Mouse (Mus musculus) bone marrow, adult 2 months (tissue): ENCODE measurements around the gene AI481877. TPM values are rescaled to one million over a fixed set of nuclear protein-coding genes. Genes with fewer than 3 reads are reported as not detected.

Experiments
- H3K27ac ChIP-seq: fragments of 200-500 bp; 2 replicates; pipeline ENCODE4 v1.5.1; 2012; ENCODE audit warnings: low read depth, mild to moderate bottlenecking, control low read depth, inconsistent platforms, low read length; ENCODE audit not compliant: control insufficient read depth, poor library complexity, insufficient read depth
- H3K4me1 ChIP-seq: fragments of 200-500 bp; 2 replicates; pipeline ENCODE4 v1.6.1; 2011; ENCODE audit warnings: low read length; ENCODE audit not compliant: control insufficient read depth, insufficient read depth
- H3K4me3 ChIP-seq: fragments of 200-500 bp; replicated peaks from 2 replicates; pipeline ENCODE3; 2011; ENCODE audit warnings: mild to moderate bottlenecking, low read depth, low read length, control low read depth; ENCODE audit not compliant: control insufficient read depth
- CTCF ChIP-seq: fragments of 200-500 bp; IDR thresholded peaks from 2 replicates; pipeline ENCODE4 v1.5.1; 2011; ENCODE audit warnings: low read length, control low read depth; ENCODE audit not compliant: control insufficient read depth, insufficient read depth
- POLR2A ChIP-seq: fragments of 200-500 bp; IDR thresholded peaks from 2 replicates; pipeline ENCODE4 v1.6.1; 2011; ENCODE audit warnings: low read depth, mild to moderate bottlenecking, control low read depth, low read length, borderline replicate concordance; ENCODE audit not compliant: control insufficient read depth
- WGBS: fragments of 180-500 bp; shearing (Covaris S2); methylation state at CpG from one replicate; pipeline ENCODE4 v1.1.7; 2018; 5-methylcytosine and 5-hydroxymethylcytosine counted together
- polyA plus RNA-seq: library from polyadenylated mRNA; stranded (reverse); fragments of >200 nt; gene quantifications from 2 replicates; pipeline ENCODE4 v1.2.4, GENCODE M21; 2011; ENCODE audit warnings: low replicate concordance; ENCODE audit not compliant: missing spikeins, insufficient read depth, insufficient read length

The AI481877 gene
- polyA plus RNA-seq, 1 experiment: not detected

GRCm38 (mm10) chr4:58997081-58997480 is 141.7 kb downstream of the AI481877 start:
- H3K4me1 ChIP-seq: no peaks in the 10 kb centered on the region
- no peak overlapping the region for H3K4me3 ChIP-seq
- no peak overlapping the region for H3K27ac ChIP-seq
- TF ChIP-seq CTCF (no peak), POLR2A (no peak)
- 80% methylated on average over 5 of the region's 5 CpGs for WGBS

GRCm38 (mm10) chr4:58995251-58995693 is 143.5 kb downstream of the AI481877 start:
- Histone ChIP-seq H3K4me3 (no peak overlapping the region), H3K4me1 (no peaks in the 10 kb centered on the region), H3K27ac (no peak overlapping the region)
- no peak for TF ChIP-seq CTCF
- no peak for TF ChIP-seq POLR2A
- WGBS: 78% methylated on average over 8 of the region's 8 CpGs

GRCm38 (mm10) chr4:58994762-58995161 is 144.0 kb downstream of the AI481877 start, which contains the start of gene Dnajc25:
Dnajc25 (plus strand) TSS chr4:58995062.
- TF ChIP-seq POLR2A: no peak
- no peak for TF ChIP-seq CTCF
- Histone ChIP-seq H3K4me1 (no peaks in the 10 kb centered on the region), H3K4me3 (no peak within 1 kb of the TSS), H3K27ac (no peak within 1 kb of the TSS)
- 83% methylated on average over 4 of the region's 4 CpGs for WGBS

Other genes with a start within 250 kb of the AI481877 start
- 18.1 and 33.4 TPM in 2 replicates for gene Ecpas, start 226.2 kb downstream of the AI481877 start, polyA plus RNA-seq
- gene Zkscan16, start 195.4 kb downstream of the AI481877 start, polyA plus RNA-seq: not detected in 2 replicates
- 5.9 and 12.4 TPM in 2 replicates for gene Ptgr1, start 151.9 kb downstream of the AI481877 start, polyA plus RNA-seq
- gene Dnajc25, start 143.9 kb downstream of the AI481877 start, polyA plus RNA-seq: 6.9 and 7.3 TPM in 2 replicates
- 16.2 TPM in 1 of 2 replicates, not detected in the other for gene Gm20503, start 135.8 kb downstream of the AI481877 start, polyA plus RNA-seq
- gene Gng10, start 103.9 kb downstream of the AI481877 start, polyA plus RNA-seq: 8.4 and 20.3 TPM in 2 replicates
- 17.5 and 18.7 TPM in 2 replicates for gene Ugcg, start 50.3 kb upstream of the AI481877 start, polyA plus RNA-seq